Comparison of ENCODE assay signal across 20 mouse cellular contexts in the genomic region with DNA sequence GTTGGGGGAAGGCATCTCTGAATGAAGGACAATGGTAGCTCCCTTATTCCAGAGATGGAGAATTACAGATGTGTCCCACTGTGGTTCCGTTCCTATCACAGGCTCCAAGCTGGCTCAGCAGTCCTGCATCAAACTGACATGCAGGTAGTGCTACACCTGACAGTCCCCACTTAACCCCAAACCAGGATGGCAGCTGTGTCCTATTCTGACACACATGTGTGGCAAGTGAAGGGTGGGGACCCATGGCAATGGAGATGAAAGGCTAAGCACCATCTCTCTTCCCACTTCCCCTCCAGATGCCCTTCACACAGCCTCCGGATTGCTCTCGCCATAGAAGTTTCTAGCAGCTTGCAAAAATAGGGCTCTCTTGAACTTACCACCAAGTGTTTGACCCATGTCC.
DNase-seq lines count a peak whose midpoint lies in the region; ATAC-seq and TF ChIP-seq lines count a peak whose summit lies in the region.
"Had no signal": no experiment of that assay in that cellular context is flagged by ENCODE, and none has a peak within 500 bp of the region (broad histone marks: within the 10 kb centered on the region; RNA-seq: fewer than 3 reads in every experiment).

No protein-coding gene starts in this region.

- H3K4me1 ChIP-seq in heart, postnatal 0 days (ENCODE audit: control insufficient read depth, insufficient read depth) = no peaks in the 10 kb centered on the region
- H3K4me1 ChIP-seq: embryonic facial prominence, embryonic 15.5 days had no signal

- no peak overlapping the region for H3K4me3 ChIP-seq in heart, postnatal 0 days (ENCODE audit: low read depth, low read length)
- H3K4me3 ChIP-seq: embryonic facial prominence, embryonic 13.5 days; embryonic facial prominence, embryonic 15.5 days; erythroblast, embryonic 14.5 days; forebrain, embryonic 10.5 days; forebrain, embryonic 12.5 days had no signal

- no peak overlapping the region for H3K4me2 ChIP-seq in heart, postnatal 0 days (ENCODE audit: low read depth, low read length)
- H3K4me2 ChIP-seq: embryonic facial prominence, embryonic 13.5 days; embryonic facial prominence, embryonic 15.5 days; forebrain, embryonic 12.5 days had no signal

- H3K27ac ChIP-seq in heart, postnatal 0 days (ENCODE audit: low read depth) = no peak overlapping the region
- H3K27ac ChIP-seq: embryonic facial prominence, embryonic 13.5 days; embryonic facial prominence, embryonic 15.5 days; forebrain, embryonic 10.5 days; forebrain, embryonic 12.5 days had no signal

- 70% methylated on average over 3 of the region's 3 CpGs for WGBS in heart, postnatal 0 days

- 0 out of 2 replicates have a peak, but pooled peaks have one; percentile 8 for ATAC-seq in heart, postnatal 0 days (ENCODE audit: insufficient read depth, low read depth)
- ATAC-seq: forebrain, embryonic 14.5 days; forebrain, embryonic 16.5 days had no signal

- no peak overlapping the region for H3K9ac ChIP-seq in heart, postnatal 0 days (replicated peaks; ENCODE audit: low read depth, low read length)
- H3K9ac ChIP-seq: embryonic facial prominence, embryonic 13.5 days; embryonic facial prominence, embryonic 15.5 days; forebrain, embryonic 12.5 days had no signal

- 0 out of 2 replicates have a peak, but pooled peaks cover 4% of the 10 kb centered on the region for H3K27me3 ChIP-seq in heart, postnatal 0 days (ENCODE audit: control insufficient read depth, insufficient read depth, low read length)
- H3K27me3 ChIP-seq: embryonic facial prominence, embryonic 13.5 days; embryonic facial prominence, embryonic 15.5 days had no signal

- no peaks in the 10 kb centered on the region for H3K9me3 ChIP-seq in heart, postnatal 0 days (replicated peaks; ENCODE audit: control insufficient read depth, low read length)
- H3K9me3 ChIP-seq: embryonic facial prominence, embryonic 13.5 days; embryonic facial prominence, embryonic 15.5 days; forebrain, embryonic 10.5 days had no signal

- DNase-seq in heart, adult 11 months = peak; percentile 64
- DNase-seq in heart, adult 9 months (ENCODE audit: low spot score in 2 of 2) = no peak
- no peak for DNase-seq in heart, postnatal 0 days (ENCODE audit: low spot score)
- no peak for DNase-seq in heart, adult 8-10 months (ENCODE audit: low spot score)
- no peak for DNase-seq in cerebellum, postnatal 14 days
- DNase-seq: adrenal gland, adult 2 months; adrenal gland, postnatal 10 days; adrenal gland, postnatal 25 days; cerebellum, adult 11 months; cerebellum, adult 18-20 months; cerebellum, adult 8-10 months; cerebellum, adult 9-11 months; cerebellum, postnatal 25 days had no signal

- TF ChIP-seq EP300 in heart, postnatal 0 days (IDR thresholded peaks at IDR 0.05; ENCODE audit: low read depth) = no peak

- no peak for TF ChIP-seq CTCF in heart, postnatal 0 days (IDR thresholded peaks at IDR 0.05; ENCODE audit: low read depth)

- H3K36me3 ChIP-seq in heart, postnatal 0 days (replicated peaks; ENCODE audit: control insufficient read depth, insufficient read depth, low read length) = no peaks in the 10 kb centered on the region
- H3K36me3 ChIP-seq: embryonic facial prominence, embryonic 13.5 days; embryonic facial prominence, embryonic 15.5 days; forebrain, embryonic 10.5 days; forebrain, embryonic 12.5 days had no signal
